Comparison of ENCODE assay signal across 19 mouse cellular contexts in genomic region chr17:11728294-11728693, GRCm38 (mm10).
"Had no signal": no experiment of that assay in that cellular context is flagged by ENCODE, and none has a peak within 500 bp of the region (broad histone marks: within the 10 kb centered on the region; RNA-seq: fewer than 3 reads in every experiment).

No protein-coding gene starts in this region.

- H3K9ac ChIP-seq: limb, embryonic 12.5 days; limb, embryonic 15.5 days; liver, embryonic 14.5 days; liver, postnatal 0 days; lung, embryonic 14.5 days; midbrain, embryonic 13.5 days; neural tube, embryonic 12.5 days had no signal

- ATAC-seq: liver, postnatal 0 days; lung, postnatal 0 days; midbrain, embryonic 13.5 days had no signal

- H3K27ac ChIP-seq: left cerebral cortex, adult 2 months; limb, embryonic 12.5 days; limb, embryonic 15.5 days; liver, embryonic 14.5 days; midbrain, embryonic 10.5 days; midbrain, embryonic 13.5 days; neural tube, embryonic 12.5 days had no signal

- DNase-seq: kidney, postnatal 10 days; kidney, postnatal 36 days; layer of hippocampus, postnatal 36 days; left cerebral cortex, postnatal 4 days; liver, postnatal 0 days; lung, embryonic 14.5 days; lung, postnatal 36 days; thymus, adult 18-20 months; thymus, postnatal 36 days had no signal

- H3K36me3 ChIP-seq: limb, embryonic 12.5 days; limb, embryonic 15.5 days; midbrain, embryonic 10.5 days; midbrain, embryonic 13.5 days; neural tube, embryonic 12.5 days had no signal

- H3K9me3 ChIP-seq: limb, embryonic 12.5 days; limb, embryonic 15.5 days; midbrain, embryonic 10.5 days; midbrain, embryonic 13.5 days; neural tube, embryonic 12.5 days had no signal

- H3K4me3 ChIP-seq: left cerebral cortex, adult 2 months; limb, embryonic 12.5 days; limb, embryonic 15.5 days; megakaryocyte, embryonic 14.5 days; midbrain, embryonic 10.5 days; midbrain, embryonic 13.5 days; neural tube, embryonic 12.5 days had no signal

- H3K4me2 ChIP-seq: limb, embryonic 12.5 days; limb, embryonic 15.5 days; liver, embryonic 11.5 days; lung, embryonic 14.5 days; midbrain, embryonic 13.5 days; neural tube, embryonic 12.5 days had no signal

- H3K4me1 ChIP-seq: limb, embryonic 15.5 days had no signal

- H3K27me3 ChIP-seq: limb, embryonic 12.5 days; limb, embryonic 15.5 days; megakaryocyte, embryonic 14.5 days; midbrain, embryonic 13.5 days; neural tube, embryonic 12.5 days had no signal
